Mouse (Mus musculus) hindbrain, embryonic 16.5 days (tissue): ENCODE data around the gene Rhov. TPM values are rescaled to one million over a fixed set of nuclear protein-coding genes. Genes with fewer than 3 reads are reported as not detected.

Experiments
- ATAC-seq: fragments of 200-750 bp; cut with Nextera tagmentation; 2 replicates; pipeline ENCODE4 v1.8.0; 2017; ENCODE audit warnings: moderate TSS enrichment, moderate library complexity
- H3K27ac ChIP-seq: fragments of 300-500 bp; sonication (generic); 2 replicates; pipeline ENCODE4 v1.5.1; 2014; ENCODE audit warnings: low read depth, mild to moderate bottlenecking, control low read depth, low read length, moderate library complexity
- H3K27me3 ChIP-seq: fragments of 300-500 bp; sonication (generic); replicated peaks from 2 replicates; pipeline ENCODE4 v1.6.1; 2014; ENCODE audit warnings: low read length; ENCODE audit not compliant: control insufficient read depth, insufficient read depth
- H3K36me3 ChIP-seq: fragments of 300-500 bp; sonication (generic); 2 replicates; pipeline ENCODE4 v1.6.1; 2014; ENCODE audit warnings: mild to moderate bottlenecking, low read length, moderate library complexity, mixed read lengths; ENCODE audit not compliant: control insufficient read depth, insufficient read depth
- H3K4me1 ChIP-seq: fragments of 300-500 bp; sonication (generic); 2 replicates; pipeline ENCODE4 v1.6.1; 2014; ENCODE audit warnings: low read depth, low read length; ENCODE audit not compliant: control insufficient read depth, insufficient read depth
- H3K4me2 ChIP-seq: fragments of 300-500 bp; sonication (generic); 2 replicates; pipeline ENCODE4 v1.6.1; 2014; ENCODE audit warnings: mild to moderate bottlenecking, low read length, control low read depth, moderate library complexity
- H3K4me3 ChIP-seq: fragments of 300-500 bp; sonication (generic); 2 replicates; pipeline ENCODE4 v1.5.1; 2014; ENCODE audit warnings: mild to moderate bottlenecking, low read length, control low read depth, moderate library complexity
- H3K9ac ChIP-seq: fragments of 300-500 bp; sonication (generic); 2 replicates; pipeline ENCODE4 v1.6.1; 2014; ENCODE audit warnings: low read depth, mild to moderate bottlenecking, control low read depth, low read length, moderate library complexity
- H3K9me3 ChIP-seq: fragments of 300-500 bp; sonication (generic); 2 replicates; pipeline ENCODE4 v1.6.1; 2014; ENCODE audit warnings: mild to moderate bottlenecking, low read length, moderate library complexity; ENCODE audit not compliant: control insufficient read depth
- WGBS: fragments of 180-500 bp; shearing (Covaris S2); extraction: QIAGEN DNeasy Blood & Tissue Kit; methylation state at CpG from one replicate; pipeline ENCODE4 v1.1.7; 2014; 5-methylcytosine and 5-hydroxymethylcytosine counted together
- polyA plus RNA-seq: library from polyadenylated mRNA; unstranded; fragments of >200 nt; fragmentation: Nextera tagmentation; extraction: Ambion mirVana; gene quantifications from 2 replicates; pipeline ENCODE4 v1.2.1, GENCODE M21; 2015

Gene Rhov
- polyA plus RNA-seq, 1 experiment from 2014 or later = 56.9 TPM

- 92% methylated on average over 34 of the region's 34 CpGs for WGBS
- Histone ChIP-seq H3K9me3 (no peaks in the 10 kb centered on the region), H3K27me3 (no peaks in the 10 kb centered on the region), H3K27ac (no peak overlapping the region), H3K4me3 (no peak overlapping the region), H3K9ac (no peak overlapping the region), H3K4me2 (no peak overlapping the region), H3K36me3 (peaks cover 44% of the 10 kb centered on the region), H3K4me1 (peaks cover 11% of the 10 kb centered on the region)
- ATAC-seq = no peak
These were observed 22.8 kb upstream of the Rhov start for GRCm38 (mm10) chr2:119293776-119294390.

GRCm38 (mm10) chr2:119293311-119293710 is 22.2 kb upstream of the Rhov start:
- Histone ChIP-seq H3K36me3 (peaks cover 41% of the 10 kb centered on the region), H3K27me3 (no peaks in the 10 kb centered on the region), H3K4me2 (no peak overlapping the region), H3K9me3 (no peaks in the 10 kb centered on the region), H3K4me3 (no peak overlapping the region), H3K9ac (no peak overlapping the region), H3K4me1 (peaks cover 11% of the 10 kb centered on the region), H3K27ac (no peak overlapping the region)
- ATAC-seq = no peak
- 95% methylated on average over 17 of the region's 17 CpGs for WGBS

- WGBS = 96% methylated on average over 17 of the region's 17 CpGs
- Histone ChIP-seq H3K4me3 (no peak overlapping the region), H3K9ac (no peak overlapping the region), H3K27ac (no peak overlapping the region), H3K36me3 (peaks cover 41% of the 10 kb centered on the region), H3K27me3 (no peaks in the 10 kb centered on the region), H3K4me1 (peaks cover 11% of the 10 kb centered on the region), H3K4me2 (no peak overlapping the region), H3K9me3 (no peaks in the 10 kb centered on the region)
- no peak for ATAC-seq
These were observed 21.8 kb upstream of the Rhov start for GRCm38 (mm10) chr2:119292852-119293251.

DNA sequence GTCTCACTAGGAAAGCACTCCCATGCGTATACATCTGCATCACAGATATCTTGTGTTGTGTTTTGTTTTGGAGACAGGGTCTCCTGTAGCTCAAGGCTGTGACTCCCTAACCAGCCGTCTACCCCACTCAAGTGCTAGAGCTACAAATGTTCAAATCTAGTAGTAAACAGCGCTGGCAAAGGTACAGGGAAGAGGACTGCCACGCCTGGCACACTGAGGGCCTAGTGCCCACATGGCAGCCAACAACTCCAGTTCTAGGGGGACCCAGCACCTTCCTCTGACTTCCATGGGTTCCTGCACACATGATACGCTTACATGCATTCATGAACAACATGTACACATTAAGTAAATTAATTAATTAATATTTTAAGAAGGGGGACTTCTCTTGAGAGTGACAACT is 21.2 kb upstream of the Rhov start:
- peaks cover 11% of the 10 kb centered on the region for H3K4me1 ChIP-seq
- H3K27ac ChIP-seq = no peak overlapping the region
- H3K4me2 ChIP-seq = no peak overlapping the region
- peaks cover 38% of the 10 kb centered on the region for H3K36me3 ChIP-seq
- ATAC-seq = no peak
- no peaks in the 10 kb centered on the region for H3K9me3 ChIP-seq
- H3K27me3 ChIP-seq = no peaks in the 10 kb centered on the region
- whole genome bisulfite sequencing = 93% methylated on average over 5 of the region's 5 CpGs
- no peak overlapping the region for H3K9ac ChIP-seq
- H3K4me3 ChIP-seq = no peak overlapping the region

- Histone ChIP-seq H3K4me2 (peak overlapping the region; percentile 85), H3K27ac (peak overlapping the region; percentile 32), H3K9me3 (no peaks in the 10 kb centered on the region), H3K27me3 (no peaks in the 10 kb centered on the region), H3K4me3 (peak overlapping the region; percentile 54), H3K36me3 (peaks cover 19% of the 10 kb centered on the region), H3K9ac (peak overlapping the region; percentile 67), H3K4me1 (peaks cover 11% of the 10 kb centered on the region)
- ATAC-seq = no peak
- 3% methylated on average over 11 of the region's 11 CpGs for WGBS
These were observed 17.9 kb upstream of the Rhov start for GRCm38 (mm10) chr2:119289014-119289416.

- Histone ChIP-seq H3K27me3 (no peaks in the 10 kb centered on the region), H3K9ac (peak within 1 kb of the TSS; percentile 71), H3K27ac (peak within 1 kb of the TSS; percentile 67), H3K4me3 (peak within 1 kb of the TSS; percentile 54), H3K4me1 (peaks cover 11% of the 10 kb centered on the region), H3K36me3 (peaks cover 12% of the 10 kb centered on the region), H3K9me3 (no peaks in the 10 kb centered on the region), H3K4me2 (peak within 1 kb of the TSS; percentile 85)
- under 1% methylated on average over 23 of the region's 31 CpGs for WGBS
- peak; percentile 96 for ATAC-seq
These were observed 17.3 kb upstream of the Rhov start, which contains the start of gene Vps18 for GRCm38 (mm10) chr2:119288270-119288882. Vps18 (plus strand) TSS chr2:119288740.

- Histone ChIP-seq H3K36me3 (peaks cover 5% of the 10 kb centered on the region), H3K9ac (no peak overlapping the region)
- WGBS = 95% methylated on average over 5 of the region's 5 CpGs
These were observed 16.3 kb upstream of the Rhov start for GRCm38 (mm10) chr2:119287372-119287771.

DNA sequence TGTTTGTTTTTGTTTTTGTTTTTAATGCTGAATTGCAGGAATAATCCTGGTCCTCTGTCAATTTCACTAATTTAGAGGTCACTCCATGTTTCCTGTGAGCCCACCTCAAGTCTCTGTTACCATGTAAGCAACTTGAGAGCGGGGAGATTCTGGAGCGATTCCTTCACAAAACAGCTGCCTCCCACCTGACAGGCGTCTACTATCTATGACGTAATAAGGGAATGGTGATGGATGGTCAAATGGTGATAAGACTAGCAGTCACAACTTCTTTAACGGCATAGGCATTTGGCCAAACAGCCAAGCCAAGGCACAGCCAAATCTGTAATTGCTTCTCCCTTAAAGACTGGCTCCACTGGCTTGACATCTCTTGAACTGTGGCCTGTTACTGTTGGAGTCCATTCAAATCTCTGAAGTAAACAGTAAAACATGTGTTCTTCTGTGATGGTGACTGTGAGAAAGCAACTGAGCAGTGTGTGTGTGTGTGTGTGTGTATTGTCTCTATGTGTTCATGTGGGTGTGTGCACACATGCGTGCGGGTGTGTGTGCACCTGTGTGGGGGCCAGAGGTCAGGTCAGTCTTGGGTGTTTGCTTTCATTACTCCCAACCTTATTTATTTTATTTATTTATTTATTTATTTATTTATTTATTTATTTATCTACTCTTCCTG is 11.0 kb upstream of the Rhov start:
- H3K36me3 ChIP-seq = no peaks in the 10 kb centered on the region
- H3K27ac ChIP-seq = no peak overlapping the region
- WGBS = 88% methylated on average over 7 of the region's 7 CpGs

More at GRCm38 (mm10) chr2:119287372-119287771, 16.3 kb upstream of the Rhov start:
- no peaks in the 10 kb centered on the region for H3K9me3 ChIP-seq
- H3K4me3 ChIP-seq = no peak overlapping the region
- peaks cover 11% of the 10 kb centered on the region for H3K4me1 ChIP-seq
- no peak overlapping the region for H3K27ac ChIP-seq
- H3K27me3 ChIP-seq = no peaks in the 10 kb centered on the region
- ATAC-seq = no peak
- no peak overlapping the region for H3K4me2 ChIP-seq

DNA sequence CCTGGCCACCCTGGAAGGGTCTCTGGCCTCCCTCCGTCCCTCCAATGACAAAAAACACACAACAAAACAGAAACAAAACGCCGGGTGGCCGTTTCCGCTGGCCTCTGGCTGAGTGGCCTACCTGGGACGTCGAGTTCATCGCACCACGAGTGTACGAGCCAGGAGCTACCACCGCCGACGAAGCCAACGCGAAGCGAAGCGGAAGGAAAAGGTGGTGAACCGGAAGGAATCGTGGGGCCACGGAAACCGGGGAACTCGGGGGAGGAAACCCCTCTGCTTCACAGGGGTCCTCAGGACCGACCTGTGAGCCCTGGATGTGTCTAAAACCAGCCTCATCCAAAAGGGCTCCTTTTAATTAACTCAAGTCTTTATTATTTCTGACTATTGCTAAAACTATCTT is 6.7 kb upstream of the Rhov start:
- Histone ChIP-seq H3K9ac (no peak overlapping the region), H3K4me2 (no peak overlapping the region), H3K27ac (no peak overlapping the region), H3K9me3 (no peaks in the 10 kb centered on the region), H3K4me3 (no peak overlapping the region), H3K27me3 (no peaks in the 10 kb centered on the region), H3K36me3 (no peaks in the 10 kb centered on the region), H3K4me1 (no peaks in the 10 kb centered on the region)
- WGBS = 86% methylated on average over 23 of the region's 23 CpGs
- ATAC-seq = no peak

More for the DNA sequence above, 11.0 kb upstream of the Rhov start:
- no peak overlapping the region for H3K4me2 ChIP-seq
- H3K4me3 ChIP-seq = no peak overlapping the region
- ATAC-seq = no peak
- no peaks in the 10 kb centered on the region for H3K9me3 ChIP-seq
- no peak overlapping the region for H3K9ac ChIP-seq
- no peaks in the 10 kb centered on the region for H3K4me1 ChIP-seq
- no peaks in the 10 kb centered on the region for H3K27me3 ChIP-seq
